Mouse (Mus musculus): ENCODE measurements around the gene Fras1.

- TF ChIP-seq CTCF (IDR thresholded peaks at IDR 0.05; ENCODE audit: low read depth, low read length) (no peak), GATA1 (IDR thresholded peaks at IDR 0.05; ENCODE audit: borderline replicate concordance, low read length) (no peak), POLR2AphosphoS5 (IDR thresholded peaks at IDR 0.05; ENCODE audit: insufficient replicate concordance, low read depth, low read length) (no peak), TAL1 (conservative IDR thresholded peaks at IDR 0.05; ENCODE audit: low read depth, low read length) (no peak)
Measured at GRCm38 (mm10) chr5:96702706-96703625, 329.2 kb downstream of the Fras1 start.

All from G1E (cell line).